Mouse (Mus musculus): Measurements from ENCODE around the gene Cd300lg.

Gene Cd300lg

GRCm38 (mm10) chr11:102031149-102031548, 10.2 kb upstream of the Cd300lg start:
- no peaks in the 10 kb centered on the region; the same call in 1 of the 2 replicates for H3K27me3 ChIP-seq (ENCODE audit: control insufficient read depth, insufficient read depth, low read length, poor library complexity, severe bottlenecking)
- H3K36me3 ChIP-seq (ENCODE audit: control insufficient read depth, insufficient read depth, low read length, poor library complexity, severe bottlenecking), result no peaks in the 10 kb centered on the region
- no peak for DNase-seq (ENCODE audit: low read depth, low spot score)

GRCm38 (mm10) chr11:102033055-102033591, 8.2 kb upstream of the Cd300lg start:
- Histone ChIP-seq H3K27me3 (ENCODE audit: control insufficient read depth, insufficient read depth, low read length, poor library complexity, severe bottlenecking) (no peaks in the 10 kb centered on the region), H3K36me3 (ENCODE audit: control insufficient read depth, insufficient read depth, low read length, poor library complexity, severe bottlenecking) (no peaks in the 10 kb centered on the region)

GRCm38 (mm10) chr11:102034887-102035286, 6.4 kb upstream of the Cd300lg start:
- H3K36me3 ChIP-seq (ENCODE audit: control insufficient read depth, insufficient read depth, low read length, poor library complexity, severe bottlenecking), result no peaks in the 10 kb centered on the region
- no peak for DNase-seq (ENCODE audit: low read depth, low spot score)
- H3K27me3 ChIP-seq (ENCODE audit: control insufficient read depth, insufficient read depth, low read length, poor library complexity, severe bottlenecking), result no peaks in the 10 kb centered on the region

More at GRCm38 (mm10) chr11:102033055-102033591, 8.2 kb upstream of the Cd300lg start:
- no peak for DNase-seq (ENCODE audit: low read depth, low spot score)

- no peaks in the 10 kb centered on the region for H3K36me3 ChIP-seq (ENCODE audit: control insufficient read depth, insufficient read depth, low read length, poor library complexity, severe bottlenecking)
- DNase-seq (ENCODE audit: low read depth, low spot score), result no peak
These were observed 5.8 kb upstream of the Cd300lg start for GRCm38 (mm10) chr11:102035456-102035960.

GRCm38 (mm10) chr11:102036336-102036735, 5.0 kb upstream of the Cd300lg start:
- DNase-seq (ENCODE audit: low read depth, low spot score), result no peak
- H3K27me3 ChIP-seq (ENCODE audit: control insufficient read depth, insufficient read depth, low read length, poor library complexity, severe bottlenecking), result no peaks in the 10 kb centered on the region
- H3K36me3 ChIP-seq (ENCODE audit: control insufficient read depth, insufficient read depth, low read length, poor library complexity, severe bottlenecking), result no peaks in the 10 kb centered on the region

More at GRCm38 (mm10) chr11:102035456-102035960, 5.8 kb upstream of the Cd300lg start:
- no peaks in the 10 kb centered on the region for H3K27me3 ChIP-seq (ENCODE audit: control insufficient read depth, insufficient read depth, low read length, poor library complexity, severe bottlenecking)

- Histone ChIP-seq H3K27me3 (ENCODE audit: control insufficient read depth, insufficient read depth, low read length, poor library complexity, severe bottlenecking) (no peaks in the 10 kb centered on the region), H3K36me3 (ENCODE audit: control insufficient read depth, insufficient read depth, low read length, poor library complexity, severe bottlenecking) (no peaks in the 10 kb centered on the region)
- DNase-seq (ENCODE audit: low read depth, low spot score), result no peak
These were observed 3.5 kb upstream of the Cd300lg start for GRCm38 (mm10) chr11:102037789-102038188.

- no peaks in the 10 kb centered on the region for H3K36me3 ChIP-seq (ENCODE audit: control insufficient read depth, insufficient read depth, low read length, poor library complexity, severe bottlenecking)
- no peaks in the 10 kb centered on the region for H3K27me3 ChIP-seq (ENCODE audit: control insufficient read depth, insufficient read depth, low read length, poor library complexity, severe bottlenecking)
- DNase-seq (ENCODE audit: low read depth, low spot score), result no peak
These were observed 1.7 kb upstream of the Cd300lg start for GRCm38 (mm10) chr11:102039487-102040137.

GRCm38 (mm10) chr11:102040138-102040524, 1.2 kb upstream of the Cd300lg start:
- no peaks in the 10 kb centered on the region for H3K36me3 ChIP-seq (ENCODE audit: control insufficient read depth, insufficient read depth, low read length, poor library complexity, severe bottlenecking)
- H3K27me3 ChIP-seq (ENCODE audit: control insufficient read depth, insufficient read depth, low read length, poor library complexity, severe bottlenecking), result no peaks in the 10 kb centered on the region
- peak; percentile 80 for DNase-seq (ENCODE audit: low read depth, low spot score)

- H3K27me3 ChIP-seq (ENCODE audit: control insufficient read depth, insufficient read depth, low read length, poor library complexity, severe bottlenecking), result no peaks in the 10 kb centered on the region
- peak; percentile 17 for DNase-seq (ENCODE audit: low read depth, low spot score)
- H3K36me3 ChIP-seq (ENCODE audit: control insufficient read depth, insufficient read depth, low read length, poor library complexity, severe bottlenecking), result no peaks in the 10 kb centered on the region
These were observed 663 bp upstream of the Cd300lg start for GRCm38 (mm10) chr11:102040646-102041045.

- Histone ChIP-seq H3K36me3 (ENCODE audit: control insufficient read depth, insufficient read depth, low read length, poor library complexity, severe bottlenecking) (no peaks in the 10 kb centered on the region), H3K27me3 (ENCODE audit: control insufficient read depth, insufficient read depth, low read length, poor library complexity, severe bottlenecking) (no peaks in the 10 kb centered on the region)
- no peak for DNase-seq (ENCODE audit: low read depth, low spot score)
These were observed 1.7 kb downstream of the Cd300lg start for GRCm38 (mm10) chr11:102042971-102043370.

GRCm38 (mm10) chr11:102043381-102043780, 2.1 kb downstream of the Cd300lg start:
- Histone ChIP-seq H3K27me3 (ENCODE audit: control insufficient read depth, insufficient read depth, low read length, poor library complexity, severe bottlenecking) (no peaks in the 10 kb centered on the region), H3K36me3 (ENCODE audit: control insufficient read depth, insufficient read depth, low read length, poor library complexity, severe bottlenecking) (no peaks in the 10 kb centered on the region)
- no peak for DNase-seq (ENCODE audit: low read depth, low spot score)

- H3K36me3 ChIP-seq (ENCODE audit: control insufficient read depth, insufficient read depth, low read length, poor library complexity, severe bottlenecking), result no peaks in the 10 kb centered on the region
- no peaks in the 10 kb centered on the region for H3K27me3 ChIP-seq (ENCODE audit: control insufficient read depth, insufficient read depth, low read length, poor library complexity, severe bottlenecking)
- DNase-seq (ENCODE audit: low read depth, low spot score), result no peak
These were observed 3.4 kb downstream of the Cd300lg start for GRCm38 (mm10) chr11:102044691-102045212.

GRCm38 (mm10) chr11:102046607-102047006, 5.3 kb downstream of the Cd300lg start:
- DNase-seq (ENCODE audit: low read depth, low spot score), result no peak
- H3K36me3 ChIP-seq (ENCODE audit: control insufficient read depth, insufficient read depth, low read length, poor library complexity, severe bottlenecking), result no peaks in the 10 kb centered on the region
- no peaks in the 10 kb centered on the region for H3K27me3 ChIP-seq (ENCODE audit: control insufficient read depth, insufficient read depth, low read length, poor library complexity, severe bottlenecking)

GRCm38 (mm10) chr11:102049875-102050482, 8.7 kb downstream of the Cd300lg start:
- DNase-seq (ENCODE audit: low read depth, low spot score), result no peak
- Histone ChIP-seq H3K27me3 (ENCODE audit: control insufficient read depth, insufficient read depth, low read length, poor library complexity, severe bottlenecking) (no peaks in the 10 kb centered on the region), H3K36me3 (ENCODE audit: control insufficient read depth, insufficient read depth, low read length, poor library complexity, severe bottlenecking) (no peaks in the 10 kb centered on the region)

- DNase-seq (ENCODE audit: low read depth, low spot score), result no peak
- Histone ChIP-seq H3K36me3 (ENCODE audit: control insufficient read depth, insufficient read depth, low read length, poor library complexity, severe bottlenecking) (no peaks in the 10 kb centered on the region), H3K27me3 (ENCODE audit: control insufficient read depth, insufficient read depth, low read length, poor library complexity, severe bottlenecking) (no peaks in the 10 kb centered on the region)
These were observed 10.2 kb downstream of the Cd300lg start for GRCm38 (mm10) chr11:102051541-102051940.
